Mouse (Mus musculus): ENCODE measurements at regions not wholly inside any gene's neighbourhood (a gene's known extent, or its start where the extent isn't known, plus 50 kb on each side); places are given as distances from the start of the nearest gene placed in this dataset.

DNA sequence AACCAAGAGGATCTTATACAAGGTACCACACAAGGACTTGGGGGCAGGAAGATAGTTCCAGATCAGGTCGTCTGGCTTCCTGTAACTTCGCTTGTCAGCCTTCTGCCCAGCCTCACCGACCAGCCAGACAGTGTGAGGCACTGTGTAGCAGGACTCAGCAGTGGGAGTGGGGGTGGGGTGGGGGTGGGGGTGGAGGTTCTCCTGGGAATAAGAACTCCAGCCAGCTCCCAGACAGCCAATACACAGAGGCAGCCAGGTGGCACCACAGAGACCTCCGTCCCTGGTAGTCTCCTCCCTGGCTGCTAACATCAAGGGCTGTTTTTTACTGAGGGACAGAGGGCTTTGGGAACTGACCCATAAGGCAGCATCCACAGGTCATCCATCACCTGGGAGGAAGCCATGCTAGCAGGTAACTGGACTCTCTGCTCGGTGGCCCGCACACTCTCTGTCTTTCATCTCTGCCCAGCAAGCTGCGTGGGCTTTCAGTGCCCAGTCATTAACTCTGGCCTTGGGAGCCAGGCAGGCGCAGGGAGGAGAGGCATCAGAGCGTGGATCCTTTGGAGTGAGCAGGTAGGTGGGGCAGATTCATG is 60.3 kb upstream of the Wnt4 start:
- H3K27me3 ChIP-seq (ENCODE audit: control insufficient read depth, insufficient read depth, low read length): no peaks in the 10 kb centered on the region
- no peaks in the 10 kb centered on the region for H3K36me3 ChIP-seq (ENCODE audit: control insufficient read depth, insufficient read depth, low read length)
- TF ChIP-seq CTCF (IDR thresholded peaks at IDR 0.05; ENCODE audit: control insufficient read depth, insufficient read depth, insufficient replicate concordance, low read depth, low read length) (no peak), POLR2A (IDR thresholded peaks at IDR 0.05; ENCODE audit: control insufficient read depth, low read depth, low read length) (no peak)
- peak overlapping the region; percentile 80 for H3K4me3 ChIP-seq (ENCODE audit: control insufficient read depth, low read depth, low read length)
- H3K4me1 ChIP-seq (ENCODE audit: control insufficient read depth, insufficient read depth, low read length): peaks cover 2% of the 10 kb centered on the region; the same call in 1 of the 2 replicates
- no peak overlapping the region for H3K27ac ChIP-seq (ENCODE audit: control insufficient read depth, insufficient read depth, low read depth, low read length)

DNA sequence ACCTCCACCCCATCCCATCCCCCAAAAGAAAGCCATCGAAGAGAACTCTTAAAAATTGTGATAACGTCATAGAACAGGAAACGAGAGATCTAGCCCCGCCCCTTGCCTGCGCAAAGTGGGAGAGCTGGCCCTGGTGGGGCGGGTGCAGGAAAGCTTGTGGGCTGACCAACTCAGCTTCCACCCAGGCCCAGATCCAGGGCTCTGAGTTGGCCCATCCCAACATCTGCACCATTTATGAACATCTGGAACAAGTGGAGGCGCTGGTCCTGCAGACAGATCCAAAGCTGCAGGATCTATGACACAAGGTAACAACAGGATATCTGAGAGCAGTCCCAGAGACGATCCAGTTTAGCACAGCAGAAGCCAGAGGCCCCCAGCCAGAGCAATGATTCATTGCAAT is 62.7 kb upstream of the Wnt4 start:
- no peak for TF ChIP-seq POLR2A (IDR thresholded peaks at IDR 0.05; ENCODE audit: control insufficient read depth, low read depth, low read length)
- no peak for TF ChIP-seq CTCF (IDR thresholded peaks at IDR 0.05; ENCODE audit: control insufficient read depth, insufficient read depth, insufficient replicate concordance, low read depth, low read length)
- no peaks in the 10 kb centered on the region for H3K36me3 ChIP-seq (ENCODE audit: control insufficient read depth, insufficient read depth, low read length)
- no peak overlapping the region for H3K27ac ChIP-seq (ENCODE audit: control insufficient read depth, insufficient read depth, low read depth, low read length)
- no peak overlapping the region for H3K4me3 ChIP-seq (ENCODE audit: control insufficient read depth, low read depth, low read length)
- peaks cover 2% of the 10 kb centered on the region; the same call in 1 of the 2 replicates for H3K4me1 ChIP-seq (ENCODE audit: control insufficient read depth, insufficient read depth, low read length)
- H3K27me3 ChIP-seq (ENCODE audit: control insufficient read depth, insufficient read depth, low read length): no peaks in the 10 kb centered on the region

DNA sequence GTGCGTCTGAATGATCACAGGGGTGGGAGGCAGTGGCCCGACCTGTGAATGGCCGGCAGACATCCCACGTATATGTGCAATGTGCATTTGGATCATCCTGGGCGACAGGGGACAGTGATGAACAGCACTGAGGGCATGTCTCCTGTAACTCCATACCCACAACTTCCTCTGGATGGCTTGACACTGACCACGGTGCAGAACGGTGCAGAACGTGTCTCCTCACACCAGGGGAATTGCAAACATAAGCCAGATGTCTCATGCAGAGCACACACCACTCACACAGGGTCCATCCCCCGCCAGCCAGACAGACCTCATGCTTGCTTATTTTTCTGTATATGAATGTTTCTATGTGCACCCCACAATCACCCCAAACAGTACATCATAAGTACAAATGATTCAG is 64.4 kb upstream of the Wnt4 start:
- no peak overlapping the region for H3K27ac ChIP-seq (ENCODE audit: control insufficient read depth, insufficient read depth, low read depth, low read length)
- H3K36me3 ChIP-seq (ENCODE audit: control insufficient read depth, insufficient read depth, low read length): no peaks in the 10 kb centered on the region
- TF ChIP-seq POLR2A (IDR thresholded peaks at IDR 0.05; ENCODE audit: control insufficient read depth, low read depth, low read length) (no peak), CTCF (IDR thresholded peaks at IDR 0.05; ENCODE audit: control insufficient read depth, insufficient read depth, insufficient replicate concordance, low read depth, low read length) (no peak)
- no peaks in the 10 kb centered on the region for H3K27me3 ChIP-seq (ENCODE audit: control insufficient read depth, insufficient read depth, low read length)
- peaks cover 2% of the 10 kb centered on the region; the same call in 1 of the 2 replicates for H3K4me1 ChIP-seq (ENCODE audit: control insufficient read depth, insufficient read depth, low read length)
- H3K4me3 ChIP-seq (ENCODE audit: control insufficient read depth, low read depth, low read length): no peak overlapping the region

- H3K4me1 ChIP-seq (ENCODE audit: control insufficient read depth, insufficient read depth, low read length): peaks cover 2% of the 10 kb centered on the region; the same call in 1 of the 2 replicates
- H3K27ac ChIP-seq (ENCODE audit: control insufficient read depth, insufficient read depth, low read depth, low read length): no peak overlapping the region
- H3K36me3 ChIP-seq (ENCODE audit: control insufficient read depth, insufficient read depth, low read length): no peaks in the 10 kb centered on the region
- no peaks in the 10 kb centered on the region for H3K27me3 ChIP-seq (ENCODE audit: control insufficient read depth, insufficient read depth, low read length)
- TF ChIP-seq CTCF (IDR thresholded peaks at IDR 0.05; ENCODE audit: control insufficient read depth, insufficient read depth, insufficient replicate concordance, low read depth, low read length) (no peak), POLR2A (IDR thresholded peaks at IDR 0.05; ENCODE audit: control insufficient read depth, low read depth, low read length) (no peak)
- H3K4me3 ChIP-seq (ENCODE audit: control insufficient read depth, low read depth, low read length): no peak overlapping the region
Measured at GRCm38 (mm10) chr4:137212106-137212505, 65.2 kb upstream of the Wnt4 start.

DNA sequence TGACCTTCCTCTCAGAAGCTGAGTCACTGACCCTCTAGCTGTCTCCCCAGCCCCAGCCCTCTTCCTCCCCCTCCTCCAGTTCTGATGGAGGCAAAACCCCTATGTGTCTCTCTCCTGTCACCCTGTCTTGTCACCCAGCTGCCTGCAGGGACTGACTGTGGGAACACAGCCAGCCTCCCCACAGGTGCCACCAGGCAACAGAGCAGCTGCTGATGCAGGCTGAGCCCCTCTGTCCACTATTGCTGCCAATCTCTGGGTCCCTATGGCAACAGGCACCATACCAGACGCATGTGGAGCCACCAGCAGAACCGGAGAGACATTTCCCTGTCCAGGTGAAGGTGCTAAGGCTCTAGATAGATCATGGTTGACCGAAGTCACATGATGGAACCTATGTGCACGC is 66.0 kb upstream of the Wnt4 start:
- Histone ChIP-seq H3K4me1 (ENCODE audit: control insufficient read depth, insufficient read depth, low read length) (peaks cover under 1% of the 10 kb centered on the region; the same call in 1 of the 2 replicates), H3K36me3 (ENCODE audit: control insufficient read depth, insufficient read depth, low read length) (no peaks in the 10 kb centered on the region), H3K4me3 (ENCODE audit: control insufficient read depth, low read depth, low read length) (no peak overlapping the region), H3K27me3 (ENCODE audit: control insufficient read depth, insufficient read depth, low read length) (no peaks in the 10 kb centered on the region), H3K27ac (ENCODE audit: control insufficient read depth, insufficient read depth, low read depth, low read length) (no peak overlapping the region)
- no peak for TF ChIP-seq POLR2A (IDR thresholded peaks at IDR 0.05; ENCODE audit: control insufficient read depth, low read depth, low read length)
- TF ChIP-seq CTCF (IDR thresholded peaks at IDR 0.05; ENCODE audit: control insufficient read depth, insufficient read depth, insufficient replicate concordance, low read depth, low read length): no peak

DNA sequence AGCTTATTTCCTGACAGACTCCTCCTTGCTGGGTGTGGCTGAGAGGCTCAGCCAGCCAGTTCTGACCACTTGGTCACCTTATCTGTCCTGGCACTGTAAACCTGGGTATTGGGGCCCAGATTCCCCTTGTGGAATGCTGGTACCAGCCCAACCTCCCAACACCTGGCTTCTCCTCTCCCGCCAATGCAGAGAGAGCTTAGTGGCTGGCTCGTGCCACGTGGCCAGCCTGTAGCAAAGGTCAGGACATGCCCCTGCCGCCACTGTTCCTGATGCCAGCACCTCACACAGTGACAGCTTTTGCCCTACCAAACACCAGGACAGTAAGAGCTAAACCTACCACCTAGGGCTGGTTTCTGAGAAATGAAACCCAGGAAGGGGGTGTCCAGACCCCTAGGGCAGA is 66.8 kb upstream of the Wnt4 start:
- TF ChIP-seq POLR2A (IDR thresholded peaks at IDR 0.05; ENCODE audit: control insufficient read depth, low read depth, low read length) (no peak), CTCF (IDR thresholded peaks at IDR 0.05; ENCODE audit: control insufficient read depth, insufficient read depth, insufficient replicate concordance, low read depth, low read length) (no peak)
- H3K4me3 ChIP-seq (ENCODE audit: control insufficient read depth, low read depth, low read length): no peak overlapping the region
- no peaks in the 10 kb centered on the region for H3K27me3 ChIP-seq (ENCODE audit: control insufficient read depth, insufficient read depth, low read length)
- no peaks in the 10 kb centered on the region for H3K36me3 ChIP-seq (ENCODE audit: control insufficient read depth, insufficient read depth, low read length)
- H3K4me1 ChIP-seq (ENCODE audit: control insufficient read depth, insufficient read depth, low read length): no peaks in the 10 kb centered on the region
- H3K27ac ChIP-seq (ENCODE audit: control insufficient read depth, insufficient read depth, low read depth, low read length): no peak overlapping the region

GRCm38 (mm10) chr4:137200968-137201367 is 76.3 kb upstream of the Wnt4 start:
- H3K36me3 ChIP-seq (ENCODE audit: control insufficient read depth, insufficient read depth, low read length): no peaks in the 10 kb centered on the region
- no peak overlapping the region for H3K27ac ChIP-seq (ENCODE audit: control insufficient read depth, insufficient read depth, low read depth, low read length)
- H3K4me1 ChIP-seq (ENCODE audit: control insufficient read depth, insufficient read depth, low read length): no peaks in the 10 kb centered on the region
- TF ChIP-seq CTCF (IDR thresholded peaks at IDR 0.05; ENCODE audit: control insufficient read depth, insufficient read depth, insufficient replicate concordance, low read depth, low read length): no peak
- TF ChIP-seq POLR2A (IDR thresholded peaks at IDR 0.05; ENCODE audit: control insufficient read depth, low read depth, low read length): no peak
- H3K27me3 ChIP-seq (ENCODE audit: control insufficient read depth, insufficient read depth, low read length): no peaks in the 10 kb centered on the region
- no peak overlapping the region for H3K4me3 ChIP-seq (ENCODE audit: control insufficient read depth, low read depth, low read length)

Data from testis, adult 2 months (tissue).